Mouse (Mus musculus) forebrain, postnatal 0 days (tissue): Measurements from ENCODE around the gene Ube2e3. TPM values are rescaled to one million over a fixed set of nuclear protein-coding genes. Genes with fewer than 3 reads are reported as not detected.
A peak's percentile ranks its signal among the peaks of the same experiment; 100 is the strongest.

Source experiments
- ATAC-seq: fragments of 200-750 bp; cut with Nextera tagmentation; 2 replicates; pipeline ENCODE4 v1.8.0; 2017; ENCODE audit warnings: mild to moderate bottlenecking, moderate library complexity
- DNase-seq: peaks from one replicate; pipeline ENCODE4 v3.0.0-alpha.2; 2015
- H3K27ac ChIP-seq: fragments of 300-500 bp; sonication (generic); 2 replicates; pipeline ENCODE4 v1.5.1; 2014; ENCODE audit warnings: low read depth, mild to moderate bottlenecking, antibody characterized with exemption, low read length, moderate library complexity, mixed read lengths
- H3K27me3 ChIP-seq: fragments of 300-500 bp; sonication (generic); 2 replicates; pipeline ENCODE4 v1.6.1; 2014; ENCODE audit warnings: mild to moderate bottlenecking, low read length, mixed read lengths; ENCODE audit not compliant: insufficient read depth
- H3K36me3 ChIP-seq: fragments of 300-500 bp; sonication (generic); 2 replicates; pipeline ENCODE4 v1.6.1; 2014; ENCODE audit warnings: mild to moderate bottlenecking, moderate library complexity; ENCODE audit not compliant: insufficient read depth
- H3K4me1 ChIP-seq: fragments of 300-500 bp; sonication (generic); 2 replicates; pipeline ENCODE4 v1.6.1; 2014; ENCODE audit warnings: antibody characterized with exemption; ENCODE audit not compliant: insufficient read depth
- H3K4me2 ChIP-seq: fragments of 300-500 bp; sonication (generic); 2 replicates; pipeline ENCODE4 v1.6.1; 2014; ENCODE audit warnings: low read depth, mild to moderate bottlenecking, moderate library complexity
- H3K4me3 ChIP-seq: fragments of 300-500 bp; sonication (generic); 2 replicates; pipeline ENCODE4 v1.5.1; 2014; ENCODE audit warnings: low read depth, low read length, mixed read lengths
- H3K9ac ChIP-seq: fragments of 300-500 bp; sonication (generic); 2 replicates; pipeline ENCODE4 v1.6.1; 2014; ENCODE audit warnings: mild to moderate bottlenecking
- H3K9me3 ChIP-seq: fragments of 300-500 bp; sonication (generic); 2 replicates; pipeline ENCODE4 v1.6.1; 2016; ENCODE audit warnings: low read length
- CTCF ChIP-seq: sonication (generic); IDR thresholded peaks from 2 replicates; pipeline ENCODE4 v1.5.1; 2016; ENCODE audit warnings: antibody characterized with exemption, control low read depth, low read depth
- WGBS: fragments of 180-500 bp; shearing (Covaris S2); extraction: QIAGEN DNeasy Blood & Tissue Kit; methylation state at CpG from one replicate; pipeline ENCODE4 v1.1.7; 2014; 5-methylcytosine and 5-hydroxymethylcytosine counted together
- polyA plus RNA-seq: library from polyadenylated mRNA; unstranded; fragments of >200 nt; fragmentation: Nextera tagmentation; extraction: Ambion mirVana; gene quantifications from 2 replicates; pipeline ENCODE4 v1.2.1, GENCODE M21; 2015
- total RNA-seq: library from RNA; depleted of rRNA; stranded (reverse); fragments of >200 nt; gene quantifications from 2 replicates; pipeline ENCODE4 v1.2.3, GENCODE M21; 2014; rRNA removed

The Ube2e3 gene
- 226 and 237 TPM in 2 replicates for total RNA-seq
- polyA plus RNA-seq: 248 and 251 TPM in 2 replicates

DNA sequence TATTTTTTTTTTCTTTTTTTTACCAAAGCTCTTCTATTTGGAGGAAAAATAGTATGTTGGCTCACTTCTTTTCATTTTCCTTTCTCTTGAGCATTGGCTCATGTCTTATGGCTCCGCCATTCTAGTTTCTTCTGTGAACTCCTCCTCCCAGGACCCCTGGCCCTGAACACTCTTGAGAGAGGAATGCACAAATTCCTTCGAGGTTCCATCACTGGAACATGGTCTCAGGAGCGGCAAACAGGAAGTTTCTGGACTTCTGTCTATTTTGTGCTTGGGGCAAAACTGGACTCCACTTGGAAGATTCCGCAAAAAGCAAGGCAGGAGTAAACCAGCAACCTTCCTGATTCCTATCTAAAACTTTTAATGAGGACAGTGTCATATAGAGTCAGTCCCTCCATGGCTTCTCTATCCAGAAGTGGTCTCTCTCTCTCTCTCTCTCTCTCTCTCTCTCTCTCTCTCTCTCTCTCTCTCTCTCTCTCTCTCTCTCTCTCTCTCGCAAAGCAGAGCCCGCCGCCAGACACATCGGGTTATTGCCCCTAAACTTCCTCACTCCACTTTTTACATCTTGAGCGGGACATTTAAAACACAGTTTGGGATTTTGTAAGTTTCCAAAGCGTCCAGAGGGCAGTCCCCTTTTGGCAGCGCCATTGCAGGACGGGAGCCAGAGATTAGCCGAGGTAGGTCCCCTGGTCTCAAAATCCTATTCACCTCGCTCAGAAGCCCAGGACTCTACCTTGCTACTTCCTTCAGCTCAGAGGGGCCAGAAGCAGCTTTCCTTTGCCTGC is at the start of gene Ube2e3:
TSS of gene Ube2e3 (plus strand) at position 399 of the 785 bp plus-strand sequence.
- Histone ChIP-seq H3K4me3 (peak within 1 kb of the TSS; percentile 88), H3K4me1 (peaks cover 13% of the 10 kb centered on the region), H3K27me3 (no peaks in the 10 kb centered on the region), H3K27ac (peak within 1 kb of the TSS; percentile 96), H3K9me3 (no peaks in the 10 kb centered on the region), H3K36me3 (no peaks in the 10 kb centered on the region), H3K4me2 (peak within 1 kb of the TSS; percentile 79), H3K9ac (peak within 1 kb of the TSS; percentile 97)
- DNase-seq (no peak), ATAC-seq (no peak)
- TF ChIP-seq CTCF: no peak
- WGBS: 21% methylated on average over 13 of the region's 14 CpGs

DNA sequence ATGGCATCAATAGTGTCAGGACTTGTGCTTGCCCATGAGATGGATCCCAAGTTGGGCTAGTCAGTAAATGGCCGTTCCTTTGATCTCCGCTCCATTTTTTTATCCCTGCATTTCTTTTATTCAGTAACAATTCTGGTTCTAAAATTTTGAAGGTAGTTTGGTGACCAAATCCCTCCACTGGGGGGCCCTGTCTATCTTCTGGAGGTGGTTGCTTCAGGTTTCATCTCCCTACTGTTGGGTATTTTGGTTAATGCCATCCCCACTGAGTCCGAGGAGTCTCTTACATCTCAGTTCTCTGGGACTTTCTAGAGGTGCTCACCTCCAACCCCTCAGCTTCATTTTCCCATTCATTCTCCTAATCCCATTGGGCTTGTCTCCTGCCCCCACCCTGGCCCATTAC is 38.0 kb upstream of the Ube2e3 start:
- ATAC-seq (no peak), DNase-seq (no peak)
- Histone ChIP-seq H3K9me3 (no peaks in the 10 kb centered on the region), H3K4me2 (no peak overlapping the region), H3K36me3 (no peaks in the 10 kb centered on the region), H3K27ac (no peak overlapping the region), H3K4me3 (no peak overlapping the region), H3K9ac (no peak overlapping the region), H3K4me1 (no peaks in the 10 kb centered on the region), H3K27me3 (no peaks in the 10 kb centered on the region)
- TF ChIP-seq CTCF: no peak
- 95% methylated on average over 3 of the region's 3 CpGs for WGBS

DNA sequence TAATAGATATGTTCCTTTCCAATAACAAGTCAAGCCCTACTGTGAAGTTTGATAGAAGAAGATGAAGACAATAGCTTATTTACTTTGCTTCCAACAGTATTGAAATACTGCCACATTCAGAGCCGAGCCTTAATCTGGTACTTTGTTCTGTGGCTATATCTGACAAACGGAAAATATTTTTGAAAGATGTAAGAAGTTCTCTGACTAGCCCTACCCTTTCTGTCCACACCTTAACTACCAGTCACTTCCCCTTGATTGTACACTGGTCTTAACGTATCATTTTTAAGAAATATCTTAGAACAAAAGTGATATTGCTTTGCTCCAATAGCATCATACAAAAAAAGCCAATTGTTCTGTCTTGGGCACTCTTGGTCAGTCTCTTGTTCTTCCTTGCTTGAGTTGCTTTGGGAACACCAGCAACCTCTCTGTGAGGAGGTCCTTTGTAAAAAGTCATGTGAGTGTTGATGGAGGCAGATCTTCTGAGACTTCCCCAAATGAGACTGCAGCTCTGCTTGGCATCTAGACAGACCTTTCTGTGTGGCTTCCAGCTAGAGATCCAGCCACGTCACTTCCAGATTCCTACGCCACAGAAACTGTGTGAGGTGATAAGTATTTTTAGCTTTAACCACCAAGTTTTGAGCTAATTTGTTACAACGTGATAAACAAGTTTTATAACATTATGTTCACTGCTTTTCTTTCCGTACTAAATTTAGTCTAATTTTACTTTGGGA is 26.3 kb upstream of the Ube2e3 start:
- Histone ChIP-seq H3K4me2 (no peak overlapping the region), H3K27ac (no peak overlapping the region)
- TF ChIP-seq CTCF: no peak

DNA sequence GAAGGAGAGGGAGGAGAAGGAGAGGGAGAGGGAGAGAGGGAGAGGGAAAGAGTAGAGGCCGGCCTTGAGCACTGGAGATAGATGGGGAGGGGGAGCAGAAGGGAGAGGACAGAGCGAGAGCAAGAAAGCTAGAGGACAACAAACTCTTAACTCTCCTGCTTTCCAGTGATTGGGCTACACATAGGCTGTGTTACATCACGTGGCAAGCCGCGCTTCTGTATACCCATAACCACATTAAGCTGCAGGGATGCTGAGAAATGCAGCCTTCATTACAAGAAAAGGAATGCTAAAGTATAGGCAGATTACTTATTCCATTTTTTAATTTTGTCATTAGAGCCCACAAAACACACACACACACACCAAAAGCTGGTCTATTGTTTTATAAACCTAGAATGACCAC is 23.6 kb upstream of the Ube2e3 start:
- no peaks in the 10 kb centered on the region for H3K36me3 ChIP-seq
- H3K27ac ChIP-seq: no peak overlapping the region
- no peaks in the 10 kb centered on the region for H3K27me3 ChIP-seq
- no peaks in the 10 kb centered on the region for H3K4me1 ChIP-seq
- ATAC-seq: no peak
- no peak overlapping the region for H3K9ac ChIP-seq
- H3K9me3 ChIP-seq: no peaks in the 10 kb centered on the region
- TF ChIP-seq CTCF: no peak
- WGBS: 90% methylated on average over 5 of the region's 5 CpGs
- H3K4me2 ChIP-seq: no peak overlapping the region
- no peak for DNase-seq
- H3K4me3 ChIP-seq: no peak overlapping the region

More for the DNA sequence above, 26.3 kb upstream of the Ube2e3 start:
- Histone ChIP-seq H3K36me3 (no peaks in the 10 kb centered on the region), H3K9me3 (no peaks in the 10 kb centered on the region), H3K4me1 (no peaks in the 10 kb centered on the region), H3K27me3 (no peaks in the 10 kb centered on the region), H3K9ac (no peak overlapping the region), H3K4me3 (no peak overlapping the region)
- ATAC-seq (no peak), DNase-seq (no peak)
- 80% methylated on average over 7 of the region's 7 CpGs for WGBS

DNA sequence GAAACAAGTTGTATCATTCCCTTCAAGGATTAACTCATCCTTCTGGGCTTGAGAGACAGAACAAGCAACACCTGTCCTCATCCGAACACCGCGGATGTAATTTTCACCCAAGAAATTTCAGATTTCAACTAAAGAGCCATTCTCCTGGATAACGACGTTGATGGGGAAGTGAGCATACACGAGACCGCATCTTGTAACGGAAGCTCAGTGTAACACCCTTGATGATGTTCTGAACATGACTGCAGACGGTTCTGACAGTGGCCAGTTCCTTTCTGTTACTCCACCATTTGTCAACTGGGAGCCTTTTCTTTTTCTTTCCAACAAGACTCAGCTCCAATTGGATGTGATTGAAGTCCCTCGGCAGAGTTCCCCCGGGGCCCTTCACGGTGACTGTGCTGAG is 22.6 kb upstream of the Ube2e3 start:
- Histone ChIP-seq H3K27ac (no peak overlapping the region), H3K27me3 (no peaks in the 10 kb centered on the region), H3K36me3 (no peaks in the 10 kb centered on the region), H3K4me1 (no peaks in the 10 kb centered on the region), H3K9ac (no peak overlapping the region), H3K4me2 (no peak overlapping the region), H3K4me3 (no peak overlapping the region), H3K9me3 (no peaks in the 10 kb centered on the region)
- 89% methylated on average over 12 of the region's 12 CpGs for WGBS
- DNase-seq (no peak), ATAC-seq (no peak)
- TF ChIP-seq CTCF: no peak

DNA sequence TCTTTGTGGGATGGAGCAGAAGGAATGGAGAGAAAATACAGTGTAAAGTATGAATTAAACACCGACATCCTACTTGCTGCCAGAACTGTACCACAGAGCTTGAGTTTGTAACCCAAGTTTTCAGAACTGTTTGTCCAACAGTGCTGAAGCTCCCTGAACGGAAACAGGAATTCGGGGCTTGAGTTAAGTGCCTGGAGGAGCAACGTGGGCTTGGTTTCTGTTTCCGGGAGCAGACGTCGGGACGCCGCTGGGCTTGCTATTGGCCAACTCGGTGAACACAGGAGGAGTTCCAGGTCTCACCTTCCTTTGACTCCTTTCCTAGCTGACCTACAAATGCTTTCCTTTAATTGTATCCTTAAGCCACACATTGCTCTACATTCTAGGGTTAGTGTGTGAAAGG is 22.2 kb upstream of the Ube2e3 start:
- no peak overlapping the region for H3K27ac ChIP-seq
- no peak for TF ChIP-seq CTCF
- no peak overlapping the region for H3K4me3 ChIP-seq
- DNase-seq (no peak), ATAC-seq (no peak)
- H3K27me3 ChIP-seq: no peaks in the 10 kb centered on the region
- no peaks in the 10 kb centered on the region for H3K9me3 ChIP-seq
- no peak overlapping the region for H3K9ac ChIP-seq
- H3K36me3 ChIP-seq: no peaks in the 10 kb centered on the region
- no peak overlapping the region for H3K4me2 ChIP-seq
- WGBS: 85% methylated on average over 10 of the region's 10 CpGs
- H3K4me1 ChIP-seq: no peaks in the 10 kb centered on the region

DNA sequence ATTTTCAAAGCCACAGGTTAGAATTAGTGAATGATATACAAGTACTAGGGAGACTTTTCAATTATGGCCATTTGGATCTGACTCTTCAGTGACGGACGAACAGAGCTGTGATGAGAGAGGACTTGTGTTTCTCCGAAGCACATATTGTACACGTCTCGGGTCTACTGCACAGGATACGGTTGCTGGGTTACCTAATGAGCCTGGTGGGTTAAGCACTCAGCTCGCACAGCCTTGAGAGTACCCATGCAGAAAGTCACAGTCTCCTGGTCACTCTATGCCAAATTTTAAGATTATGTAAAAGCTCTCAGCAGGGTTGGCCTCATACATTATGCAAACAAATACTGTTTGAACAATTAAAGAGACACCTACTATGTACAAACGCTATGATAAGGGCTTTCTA is 13.6 kb upstream of the Ube2e3 start:
- no peak for ATAC-seq
- H3K27me3 ChIP-seq: no peaks in the 10 kb centered on the region
- H3K4me2 ChIP-seq: no peak overlapping the region
- no peaks in the 10 kb centered on the region for H3K36me3 ChIP-seq
- no peaks in the 10 kb centered on the region for H3K4me1 ChIP-seq
- no peak for TF ChIP-seq CTCF
- H3K4me3 ChIP-seq: no peak overlapping the region
- H3K9ac ChIP-seq: no peak overlapping the region
- no peak for DNase-seq
- WGBS: 63% methylated on average over 8 of the region's 8 CpGs
- no peak overlapping the region for H3K27ac ChIP-seq
- no peaks in the 10 kb centered on the region for H3K9me3 ChIP-seq
